Mouse (Mus musculus) ES-E14 (cell line): Measurements from ENCODE around the gene Trove2.

Experiments used
- CHD2 ChIP-seq: IDR thresholded peaks from 2 replicates; pipeline ENCODE4 v1.6.1; 2014; ENCODE audit warnings: mild to moderate bottlenecking, low read depth, low read length, inconsistent platforms
- ZC3H11A ChIP-seq: IDR thresholded peaks from 2 replicates; pipeline ENCODE4 v1.6.1; 2012; ENCODE audit warnings: low read depth, mild to moderate bottlenecking, inconsistent platforms, low read length, borderline replicate concordance
- ZNF384 ChIP-seq: IDR thresholded peaks from 2 replicates; pipeline ENCODE4 v1.6.1; 2012; ENCODE audit warnings: low read depth, low read length, inconsistent platforms

GRCm38 (mm10) chr1:143773082-143773481 lies 3.8 kb downstream of the Trove2 start:
- TF ChIP-seq ZNF384 (no peak), ZC3H11A (no peak), CHD2 (no peak)
